Mouse (Mus musculus) mouse trophoblast stem cell (cell line): ENCODE data around the gene Nefh.

Experiments used
- in situ Hi-C, 2 experiments: fragments of 300-500 bp; cut with MseI, MboI; formaldehyde crosslinking; loops; 2 replicates in 1 of 2; 3 replicates in 1 of 2; pipeline ENCODE4 v1.15.1; 2025

Gene Nefh

DNA sequence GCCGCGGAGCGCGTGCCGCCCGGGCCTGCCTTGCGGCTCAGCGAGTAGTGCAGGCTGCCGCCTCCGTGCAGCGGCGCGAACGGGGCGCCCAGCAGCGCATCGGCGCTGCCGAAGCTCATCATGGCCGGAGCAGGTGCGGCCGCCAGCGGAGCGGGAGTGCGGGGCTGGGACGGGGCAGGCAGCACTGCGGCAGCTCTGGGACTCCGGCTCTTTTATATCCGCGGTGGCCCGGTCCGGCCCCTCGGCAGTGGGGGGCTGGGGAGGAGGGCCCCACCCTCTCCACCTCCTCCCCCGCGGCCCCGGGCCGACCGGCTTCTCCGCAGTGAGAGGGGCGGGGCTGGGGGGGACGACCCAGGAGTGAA is at the start of gene Nefh:
Gene Nefh (minus strand): TSS at position 252 of the 362 bp plus-strand sequence.
- in situ Hi-C loops = no loop called here

DNA sequence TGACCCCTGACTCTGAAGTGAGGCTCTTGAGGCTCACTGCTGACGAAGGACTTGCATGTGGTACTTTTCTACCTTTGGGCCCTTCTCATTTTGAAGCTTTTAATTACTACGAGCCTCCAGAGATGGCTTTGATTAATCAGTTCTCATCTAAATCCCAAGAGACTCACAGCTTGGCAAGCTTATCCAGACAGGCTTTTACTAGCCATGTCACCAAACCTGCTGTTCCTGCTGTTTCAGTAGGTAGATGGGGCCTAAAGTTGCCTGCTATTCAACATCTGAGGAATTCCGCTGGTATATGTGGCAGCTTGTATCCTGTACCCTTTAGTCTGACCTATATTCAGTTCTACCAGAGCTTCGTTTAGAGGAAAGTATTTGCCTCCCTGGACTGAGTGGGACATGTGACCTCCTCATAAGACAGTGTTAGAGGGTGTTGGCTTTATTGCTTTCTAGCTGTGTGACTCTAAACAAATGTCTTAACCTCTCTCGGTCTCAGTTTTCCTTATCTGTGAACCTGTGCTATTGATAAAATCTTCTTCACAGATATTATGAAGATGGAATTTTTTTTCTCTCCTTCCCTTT is 48.8 kb upstream of the Nefh start:
- in situ Hi-C loops = no loop called here

DNA sequence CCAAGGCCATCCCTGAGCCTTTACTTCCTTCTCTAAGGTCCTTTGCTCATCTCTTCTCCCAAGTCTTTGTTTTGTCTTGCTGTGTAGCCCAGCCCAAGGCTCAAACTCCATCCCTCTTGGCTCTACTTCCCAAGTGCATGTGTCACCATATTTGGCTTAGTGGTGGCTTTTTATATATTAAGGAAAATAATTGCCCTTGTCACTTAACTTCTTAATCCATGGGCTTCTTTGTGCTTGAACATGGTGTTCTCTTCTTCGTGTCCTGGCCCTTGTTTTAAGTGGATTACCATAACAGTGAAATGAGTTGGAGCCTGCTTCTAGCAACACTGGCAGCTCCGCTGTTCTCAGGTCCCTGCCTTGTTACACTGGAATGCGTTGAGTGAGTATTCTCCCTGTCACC is 47.8 kb upstream of the Nefh start:
- in situ Hi-C loops = no loop called here

DNA sequence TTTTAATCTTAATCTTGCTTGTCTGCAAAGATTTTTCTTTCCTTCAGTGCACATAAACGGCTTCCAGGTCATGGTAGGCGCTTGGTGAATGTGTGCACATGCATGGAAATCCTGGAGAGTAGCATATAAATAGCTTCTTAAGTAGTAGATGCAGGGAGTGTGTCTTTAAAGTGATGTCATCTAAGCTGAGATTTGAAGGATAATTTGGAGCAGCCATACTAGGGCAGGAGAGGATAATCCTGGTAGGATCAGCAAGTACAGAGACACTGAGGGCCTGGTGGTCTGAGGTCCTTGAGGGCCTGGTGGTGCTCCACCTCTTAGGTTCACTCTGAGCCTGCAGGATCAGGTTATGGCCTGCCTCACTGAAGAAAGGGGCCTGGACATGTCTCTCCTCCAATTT is 44.6 kb upstream of the Nefh start:
- in situ Hi-C loops = no loop called here

DNA sequence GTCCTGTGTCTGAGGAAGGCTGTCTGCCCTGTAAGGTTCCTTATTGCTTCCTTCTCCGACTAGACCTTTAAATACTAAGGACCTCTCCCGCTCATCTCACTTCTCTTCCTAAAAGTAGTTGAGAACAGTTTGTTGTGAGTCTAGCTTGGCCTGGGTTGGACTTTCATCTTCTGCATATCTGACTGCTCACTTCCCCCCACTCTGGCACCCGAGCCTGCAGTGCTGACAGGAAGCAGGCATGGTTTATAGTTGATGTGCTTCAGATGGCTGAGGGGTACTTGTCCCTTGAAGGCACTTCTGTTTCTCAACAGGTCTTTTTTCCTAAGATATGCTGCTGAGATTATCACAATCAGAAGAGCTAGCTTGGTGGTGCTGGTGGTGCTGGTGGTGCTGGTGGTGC is 41.3 kb upstream of the Nefh start:
- in situ Hi-C loops = no loop called here

- in situ Hi-C loops = no loop called here
Measured at GRCm38 (mm10) chr11:4987487-4987852, 39.6 kb upstream of the Nefh start.

DNA sequence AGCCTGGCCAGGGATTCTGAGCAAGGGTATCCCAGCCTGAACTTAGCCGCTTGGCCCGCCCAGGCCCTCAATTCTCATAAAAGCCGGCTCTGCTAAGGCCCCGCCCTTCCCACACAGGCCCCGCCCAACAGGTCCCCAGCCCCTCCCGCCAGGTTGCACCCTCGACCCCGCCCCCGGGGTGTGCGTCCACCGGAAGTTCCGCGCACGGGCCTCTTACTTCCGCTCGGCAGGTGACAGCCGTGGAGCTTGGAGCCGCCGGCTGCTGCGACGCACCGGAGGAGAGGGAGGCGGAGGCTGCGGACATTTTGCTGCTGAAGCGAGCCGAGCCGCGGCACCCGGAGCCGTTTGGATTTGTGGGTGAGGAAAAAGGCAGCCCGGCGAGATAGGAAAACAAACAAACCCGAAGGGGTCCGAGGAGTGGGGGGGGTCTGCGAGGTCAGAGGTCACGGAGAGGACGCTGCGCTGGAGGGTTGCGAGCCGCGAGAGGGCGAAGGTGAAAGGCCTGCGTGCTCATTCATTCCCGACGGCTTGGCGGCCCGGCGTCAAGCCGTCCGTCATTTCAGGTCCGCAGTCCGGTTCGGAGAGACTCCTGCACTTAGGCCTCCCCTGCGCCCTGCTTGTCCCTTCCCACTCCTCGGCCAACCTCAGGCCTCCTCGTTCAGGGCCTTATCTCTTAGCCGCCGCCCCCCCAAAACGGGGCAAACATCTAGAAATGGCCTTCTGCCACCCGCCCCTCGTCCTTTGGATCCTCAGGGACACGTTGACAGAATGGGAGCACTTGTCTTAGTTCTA is 39.0 kb upstream of the Nefh start, which contains the start of gene Ap1b1:
Gene Ap1b1 (plus strand): TSS at position 130 of the 792 bp plus-strand sequence.
- in situ Hi-C loops = no loop called here

GRCm38 (mm10) chr11:4984799-4985198 is 36.9 kb upstream of the Nefh start:
- in situ Hi-C loops = no loop called here

GRCm38 (mm10) chr11:4984249-4984648 is 36.4 kb upstream of the Nefh start:
- in situ Hi-C loops = no loop called here

GRCm38 (mm10) chr11:4983538-4983937 is 35.7 kb upstream of the Nefh start:
- in situ Hi-C loops = no loop called here

- in situ Hi-C loops = no loop called here
Measured at GRCm38 (mm10) chr11:4983010-4983409, 35.1 kb upstream of the Nefh start.

DNA sequence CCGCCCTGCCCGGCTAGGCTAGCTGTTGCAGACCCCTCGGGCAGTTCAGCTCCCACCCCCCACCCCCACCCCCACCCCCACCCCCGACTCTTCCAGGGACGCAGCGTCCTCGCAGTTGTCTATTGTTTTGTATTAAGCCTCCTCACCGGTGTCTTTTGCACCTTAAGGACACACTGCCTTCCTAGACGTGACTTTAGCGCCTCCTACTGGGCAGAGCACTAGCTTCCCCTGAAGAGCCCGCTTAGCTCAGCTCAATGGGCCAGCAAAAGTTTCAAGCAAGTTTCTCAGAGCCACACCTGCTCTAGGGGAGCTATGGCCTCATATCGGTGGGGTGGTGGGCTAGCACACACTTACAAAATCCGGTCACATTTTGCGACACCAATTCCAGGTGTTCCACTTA is 27.8 kb upstream of the Nefh start:
- in situ Hi-C loops = loop anchor here in 1 of 2 experiments (5.0 kb wide), 1 partner anchor 58 kb away; no protein-coding TSS in a partner anchor

DNA sequence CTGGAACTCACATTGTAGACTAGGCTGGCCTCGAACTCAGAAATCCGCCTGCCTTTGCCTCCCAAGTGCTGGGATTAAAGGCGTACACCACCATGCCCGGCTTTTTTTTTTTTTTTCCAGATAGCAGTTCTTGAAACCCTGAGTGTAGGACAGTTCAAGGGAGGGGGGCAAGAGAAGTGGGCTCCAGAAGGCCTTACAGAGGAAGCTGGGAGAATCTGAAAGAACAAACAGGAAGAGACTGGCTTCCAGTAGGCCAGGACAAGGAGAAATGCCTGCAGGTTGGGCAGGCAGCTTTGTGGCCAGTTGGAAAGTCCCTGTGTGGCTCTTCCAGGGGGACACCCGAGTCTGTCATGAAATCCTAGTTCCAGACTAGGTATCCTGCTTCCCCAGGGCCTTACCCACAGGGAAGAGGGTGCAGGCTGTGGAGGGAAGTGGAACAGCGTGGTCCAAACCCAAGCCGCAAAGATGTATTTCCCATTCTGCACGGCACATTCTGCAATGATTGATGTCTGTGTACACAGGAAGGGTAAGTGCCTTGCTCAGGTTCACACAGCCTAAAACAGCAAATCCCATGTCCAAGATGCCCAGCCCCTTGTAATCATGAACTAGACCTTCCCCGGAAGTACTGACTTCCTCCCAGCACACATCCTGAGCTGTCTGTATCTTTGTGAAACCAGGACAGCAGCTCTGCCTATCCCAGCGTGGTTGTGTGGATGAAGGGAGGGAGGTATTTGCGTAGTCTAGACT is 26.7 kb upstream of the Nefh start:
- in situ Hi-C loops = loop anchor here in 1 of 2 experiments (5.0 kb wide), 1 partner anchor 57 kb away; no protein-coding TSS in a partner anchor

GRCm38 (mm10) chr11:4973871-4974256 is 26.0 kb upstream of the Nefh start:
- in situ Hi-C loops = no loop called here

- in situ Hi-C loops = no loop called here
Measured at GRCm38 (mm10) chr11:4972967-4973870, 25.4 kb upstream of the Nefh start.

DNA sequence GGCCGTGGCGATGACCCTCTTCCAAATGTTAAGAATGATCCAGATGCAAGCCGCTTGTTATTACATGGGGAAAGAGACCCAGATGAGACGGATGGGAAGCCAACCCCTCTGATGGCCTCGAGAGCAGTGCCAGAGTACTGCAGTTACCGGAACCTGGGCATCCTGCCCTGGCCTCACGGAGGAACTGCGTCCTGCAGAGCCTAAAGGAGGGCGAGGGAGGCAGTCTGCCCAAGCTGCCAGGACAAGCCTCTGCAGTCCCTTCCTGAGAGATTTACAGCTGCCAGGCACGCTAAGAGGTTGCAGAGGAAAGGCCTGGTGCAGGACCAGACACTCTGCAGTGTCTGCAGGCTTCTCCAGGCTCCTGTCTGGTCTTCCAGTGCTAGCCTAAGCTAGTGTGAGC is 20.5 kb upstream of the Nefh start:
- in situ Hi-C loops = loop anchor here in 1 of 2 experiments (5.0 kb wide), 1 partner anchor 46 kb away; no protein-coding TSS in a partner anchor

DNA sequence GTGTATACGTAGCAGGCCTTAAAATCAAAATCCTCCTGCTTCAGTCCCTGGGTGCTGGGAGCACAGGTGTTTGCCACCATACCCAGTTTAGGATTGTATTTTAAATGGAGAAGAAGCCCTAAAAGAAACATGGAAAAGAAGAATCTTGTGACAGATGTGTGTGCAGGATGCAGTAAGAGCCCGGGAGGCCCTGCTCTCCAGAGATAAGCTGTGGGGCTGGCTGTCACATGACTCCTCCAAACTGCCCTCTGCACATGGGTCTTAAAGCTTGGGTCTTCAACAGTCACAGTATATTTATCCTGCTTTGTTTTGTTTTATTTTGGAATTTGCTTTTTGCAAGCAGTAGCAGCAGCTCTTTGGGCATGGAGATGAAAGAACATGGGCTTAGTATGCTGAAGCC is 19.7 kb upstream of the Nefh start:
- in situ Hi-C loops = loop anchor here in 1 of 2 experiments (5.0 kb wide), 1 partner anchor 45 kb away; no protein-coding TSS in a partner anchor

DNA sequence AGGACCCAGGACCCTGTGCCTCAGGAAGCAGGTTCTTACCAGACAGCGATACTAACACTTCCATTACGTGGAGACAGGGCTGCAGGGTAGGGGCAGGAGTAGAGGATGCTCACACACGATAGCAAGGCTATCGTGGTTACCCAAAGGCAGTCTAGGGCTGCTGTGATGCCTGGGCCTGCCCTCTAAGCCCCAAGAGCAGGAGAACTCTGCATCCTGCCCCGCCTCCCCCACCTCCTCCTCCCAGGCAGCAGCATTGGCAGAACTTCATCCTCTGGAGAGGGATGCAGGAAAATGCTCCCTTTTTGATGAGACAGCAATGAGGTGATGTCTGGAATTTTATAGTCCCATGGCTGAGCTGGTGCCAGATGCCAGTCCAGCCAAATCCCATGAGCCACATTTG is 19.0 kb upstream of the Nefh start:
- in situ Hi-C loops = loop anchor here in 1 of 2 experiments (5.0 kb wide), 1 partner anchor 45 kb away; no protein-coding TSS in a partner anchor

- in situ Hi-C loops = loop anchor here in 1 of 2 experiments (5.0 kb wide), 1 partner anchor 44 kb away; no protein-coding TSS in a partner anchor
Measured at GRCm38 (mm10) chr11:4966325-4966724, 18.5 kb upstream of the Nefh start.

- in situ Hi-C loops = no loop called here
Measured at GRCm38 (mm10) chr11:4963099-4963808, 15.4 kb upstream of the Nefh start.

GRCm38 (mm10) chr11:4953918-4954317 is 6.1 kb upstream of the Nefh start:
- in situ Hi-C loops = no loop called here
